Mouse (Mus musculus) gastrocnemius, adult 8-10 months (tissue): ENCODE measurements around the gene Myh10. TPM values are rescaled to one million over a fixed set of nuclear protein-coding genes. Genes with fewer than 3 reads are reported as not detected.
"Not testable (repeated sequence)": the region's sequence is repeated elsewhere in the genome, so short reads cannot be mapped to it uniquely, and the experiment has no call there.

Experiments used
- DNase-seq, 2 experiments: peaks; one replicate each; pipeline ENCODE4 v3.0.0; 2022; ENCODE audit warnings: low spot score in 2 of 2
- total RNA-seq, 4 experiments: library from RNA; stranded (reverse); gene quantifications; 2 replicates each; pipeline ENCODE4 v1.2.4; 2022

The Myh10 gene
- total RNA-seq, 4 experiments from 2014 or later, result 13.2 to 20.4 (median 15.8) TPM

DNA sequence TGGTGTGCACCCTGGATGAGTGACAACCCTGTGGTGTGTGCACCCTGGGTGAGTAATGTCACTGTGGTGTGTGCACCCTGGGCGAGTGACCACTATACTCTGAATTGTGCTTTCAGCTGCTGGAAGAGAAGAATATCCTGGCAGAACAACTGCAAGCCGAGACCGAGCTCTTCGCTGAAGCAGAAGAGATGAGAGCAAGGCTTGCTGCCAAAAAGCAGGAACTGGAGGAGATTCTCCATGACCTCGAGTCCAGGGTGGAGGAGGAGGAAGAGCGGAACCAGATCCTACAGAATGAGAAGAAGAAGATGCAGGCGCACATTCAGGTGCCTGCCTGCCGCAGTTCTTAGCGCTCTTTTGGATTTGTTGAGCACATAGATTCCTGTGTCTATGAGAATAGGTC lies 95.9 kb downstream of the Myh10 start:
- DNase-seq, result peak in 1 of 2 experiments; percentile 25

DNA sequence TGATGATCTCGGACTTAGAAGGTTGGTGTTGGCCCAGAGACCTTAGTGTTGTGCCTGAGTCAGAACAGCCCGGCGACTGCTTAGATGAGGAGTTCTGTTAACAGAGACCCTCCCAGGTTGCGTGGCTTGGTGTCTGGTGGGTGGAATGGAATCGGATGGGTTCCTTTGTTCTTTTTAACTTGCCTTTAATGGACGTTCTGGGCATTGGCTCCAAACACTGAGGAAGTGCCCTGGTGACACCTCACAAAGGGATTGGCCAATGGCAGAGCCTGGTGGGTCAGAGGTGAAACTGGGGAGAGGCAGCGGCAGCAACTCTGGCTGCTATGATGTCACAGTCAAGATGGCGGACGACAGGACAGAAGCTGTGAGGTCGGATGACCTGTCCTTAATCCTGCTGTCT lies 99.4 kb downstream of the Myh10 start:
- DNase-seq, result no peak

GRCm38 (mm10) chr11:68791794-68792193 lies 100.4 kb downstream of the Myh10 start:
- no peak for DNase-seq

DNA sequence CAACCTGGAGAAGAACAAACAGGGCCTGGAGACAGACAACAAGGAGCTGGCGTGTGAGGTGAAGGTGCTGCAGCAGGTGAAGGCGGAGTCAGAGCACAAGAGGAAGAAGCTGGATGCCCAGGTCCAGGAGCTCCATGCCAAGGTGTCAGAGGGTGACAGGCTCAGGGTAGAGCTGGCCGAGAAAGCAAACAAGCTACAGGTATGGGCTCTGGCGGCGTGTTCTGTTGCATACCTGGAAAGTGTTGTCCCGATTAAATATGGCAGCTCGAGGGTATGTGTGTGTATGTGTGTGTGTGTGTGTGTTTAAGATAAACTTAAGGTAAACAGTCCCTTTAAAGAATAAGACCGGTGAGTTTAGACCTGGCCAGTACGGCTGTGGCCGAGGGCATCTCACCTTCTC lies 106.9 kb downstream of the Myh10 start:
- DNase-seq, result no peak

DNA sequence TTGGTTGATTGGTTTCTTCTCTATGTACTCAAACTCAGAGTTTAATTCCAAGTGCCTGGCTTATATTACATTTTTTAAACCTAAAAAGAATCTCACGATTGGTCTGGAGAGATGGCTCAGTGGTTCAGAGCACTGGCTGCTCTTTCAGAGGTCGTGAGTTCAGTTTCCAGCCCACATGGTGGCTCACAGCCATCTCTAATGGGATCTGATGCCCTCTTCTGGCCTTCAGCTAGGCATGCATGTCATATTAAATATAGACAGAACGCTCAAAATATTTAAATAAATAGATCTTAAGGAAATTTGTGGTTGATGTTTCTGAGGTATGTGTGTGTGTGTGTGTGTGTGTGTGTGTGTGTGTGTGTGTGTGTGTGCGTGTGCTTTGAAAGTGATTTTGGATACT lies 113.8 kb downstream of the Myh10 start:
- DNase-seq, result no peak

- peak; percentile 38 to 39 for DNase-seq
Measured at GRCm38 (mm10) chr11:68807787-68808186, 116.4 kb downstream of the Myh10 start.

GRCm38 (mm10) chr11:68811881-68812577 lies 120.7 kb downstream of the Myh10 start:
- DNase-seq, result no peak

DNA sequence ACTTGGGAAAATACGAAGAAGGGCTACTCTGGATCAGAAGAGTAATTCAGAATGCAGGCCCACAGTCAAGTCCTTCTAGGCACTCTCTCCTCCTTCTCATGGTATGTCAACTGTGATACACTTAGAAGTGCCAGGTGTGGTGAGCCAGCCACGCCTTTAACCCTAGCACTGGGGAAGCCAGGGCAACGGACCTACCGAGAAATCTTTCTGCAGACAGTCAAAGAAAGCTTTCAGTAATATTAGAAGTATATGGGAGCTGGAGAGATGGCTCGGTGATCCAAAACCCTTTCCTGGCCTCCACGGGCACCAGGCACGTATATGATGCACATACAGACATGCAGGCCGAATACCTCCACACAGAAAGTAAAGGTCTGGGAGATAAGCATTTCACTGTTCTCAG lies 127.1 kb downstream of the Myh10 start:
- no peak for DNase-seq

DNA sequence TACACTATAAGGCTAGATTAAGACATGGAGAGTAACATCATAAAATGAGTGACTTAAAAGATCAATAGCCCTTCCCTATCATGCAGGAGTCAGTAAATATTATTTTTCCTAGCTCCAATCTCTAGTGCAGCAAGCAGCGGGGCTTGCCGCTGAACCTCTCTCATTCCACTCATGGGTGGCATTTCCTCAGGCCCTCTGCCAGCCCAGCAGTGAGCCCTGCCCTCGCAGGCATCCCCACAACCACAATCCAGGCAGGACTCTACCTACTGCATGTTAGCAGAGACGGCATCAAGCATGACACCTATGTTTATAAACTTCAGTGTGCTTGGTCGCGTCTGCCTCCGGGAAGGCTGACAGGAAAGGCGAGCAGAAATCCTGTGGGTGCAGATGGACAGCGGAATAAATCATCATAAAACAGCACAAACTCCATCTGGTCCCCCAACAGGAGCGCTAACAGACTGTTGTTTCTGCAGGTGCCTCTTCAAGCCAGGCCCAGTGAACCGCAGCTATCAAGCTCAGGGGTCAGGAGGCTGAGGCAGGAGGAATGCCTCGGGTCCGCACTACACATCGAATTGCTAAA lies 128.0 kb downstream of the Myh10 start:
- DNase-seq, result no peak

DNA sequence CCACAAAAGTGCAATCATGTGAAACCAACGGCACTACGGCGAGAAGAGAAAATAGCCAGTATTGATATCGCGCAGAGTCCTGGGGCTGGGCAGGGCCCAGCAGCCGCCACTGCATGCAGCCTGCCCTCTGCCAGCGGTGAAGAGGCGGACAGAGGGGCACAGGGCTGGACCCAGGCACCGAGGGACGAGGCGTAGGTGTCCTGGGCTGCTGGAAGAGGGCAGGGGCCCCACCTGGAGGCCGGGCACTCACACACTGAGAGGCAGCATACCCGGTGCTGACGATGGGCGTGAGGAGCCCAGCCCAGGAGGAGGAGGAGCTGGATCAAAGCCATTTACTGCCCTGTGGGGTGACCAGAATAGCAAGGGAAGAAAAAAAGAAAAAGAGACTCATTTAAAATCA lies 131.0 kb downstream of the Myh10 start:
- DNase-seq, result no peak

DNA sequence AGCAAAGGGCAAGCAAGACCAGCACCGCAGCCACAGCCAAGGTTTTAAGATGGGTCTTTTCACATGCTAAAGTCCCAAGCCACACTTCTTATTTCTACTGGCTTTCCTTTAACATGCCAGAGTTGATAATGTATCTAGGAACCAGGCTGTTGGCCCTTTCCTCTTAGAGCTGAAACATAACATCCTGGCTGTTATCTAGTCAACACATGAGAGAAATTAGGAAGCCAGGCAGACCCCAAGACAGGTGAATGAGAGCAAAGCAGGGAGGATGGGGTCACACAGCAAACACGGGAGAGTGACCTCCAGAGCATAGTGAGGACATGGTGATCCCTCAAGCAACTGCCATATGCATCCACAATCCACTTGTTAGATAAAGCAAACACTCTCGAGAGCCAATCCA lies 135.4 kb downstream of the Myh10 start:
- DNase-seq, result no peak

- not testable (repeated sequence) for DNase-seq
Measured at GRCm38 (mm10) chr11:68831580-68831979, 140.2 kb downstream of the Myh10 start.

GRCm38 (mm10) chr11:68832793-68833192 lies 141.4 kb downstream of the Myh10 start:
- DNase-seq, result no peak

GRCm38 (mm10) chr11:68833593-68833992 lies 142.2 kb downstream of the Myh10 start:
- no peak for DNase-seq

DNA sequence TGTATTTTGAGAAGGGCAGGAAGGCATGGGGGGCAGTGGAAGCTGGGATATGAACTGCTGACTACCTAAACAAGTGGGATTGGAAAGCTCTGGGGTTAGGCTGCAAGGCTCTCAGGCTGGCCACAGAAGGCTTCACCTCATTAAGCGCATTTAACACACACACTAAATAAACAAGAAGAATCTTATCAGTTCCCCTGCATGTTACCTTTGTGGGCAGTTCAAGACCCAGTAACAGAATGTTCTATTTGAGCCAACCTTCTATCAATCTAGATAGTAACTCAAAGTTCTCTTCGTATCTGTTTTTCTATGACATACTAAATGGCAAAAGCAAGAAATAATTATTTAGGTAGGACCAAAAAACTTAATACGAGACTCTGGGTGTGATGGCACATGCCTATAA lies 143.7 kb downstream of the Myh10 start:
- DNase-seq, result no peak

GRCm38 (mm10) chr11:68839606-68840005 lies 148.2 kb downstream of the Myh10 start:
- no peak for DNase-seq

GRCm38 (mm10) chr11:68850862-68851261 lies 159.5 kb downstream of the Myh10 start:
- no peak for DNase-seq

- no peak for DNase-seq
Measured at GRCm38 (mm10) chr11:68851644-68852485, 160.5 kb downstream of the Myh10 start.

DNA sequence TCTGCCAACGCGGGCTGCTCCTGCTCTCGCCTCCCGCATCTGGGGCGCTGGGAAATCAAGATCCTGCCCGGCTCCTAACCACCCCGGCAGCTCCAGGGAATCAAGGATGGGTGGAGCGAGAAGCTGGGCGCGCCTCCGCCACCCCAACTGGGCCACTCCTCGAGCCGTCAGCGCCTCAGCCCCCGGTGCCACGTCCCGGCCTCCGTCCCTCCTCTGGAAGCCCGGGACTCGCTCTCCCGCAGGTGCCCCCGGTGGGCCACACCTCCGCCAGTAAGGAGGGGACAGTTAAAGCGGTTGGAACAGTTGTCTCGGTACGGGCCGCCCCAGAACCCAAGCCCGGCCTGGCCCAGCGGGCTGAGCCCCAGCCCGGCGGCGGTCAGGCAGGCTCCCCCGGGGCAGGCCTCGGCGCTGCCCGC lies 161.1 kb downstream of the Myh10 start:
- peak; percentile 67 to 77 for DNase-seq

- DNase-seq, result peak; percentile 99
Measured at GRCm38 (mm10) chr11:68852932-68853409, 161.6 kb downstream of the Myh10 start.

DNA sequence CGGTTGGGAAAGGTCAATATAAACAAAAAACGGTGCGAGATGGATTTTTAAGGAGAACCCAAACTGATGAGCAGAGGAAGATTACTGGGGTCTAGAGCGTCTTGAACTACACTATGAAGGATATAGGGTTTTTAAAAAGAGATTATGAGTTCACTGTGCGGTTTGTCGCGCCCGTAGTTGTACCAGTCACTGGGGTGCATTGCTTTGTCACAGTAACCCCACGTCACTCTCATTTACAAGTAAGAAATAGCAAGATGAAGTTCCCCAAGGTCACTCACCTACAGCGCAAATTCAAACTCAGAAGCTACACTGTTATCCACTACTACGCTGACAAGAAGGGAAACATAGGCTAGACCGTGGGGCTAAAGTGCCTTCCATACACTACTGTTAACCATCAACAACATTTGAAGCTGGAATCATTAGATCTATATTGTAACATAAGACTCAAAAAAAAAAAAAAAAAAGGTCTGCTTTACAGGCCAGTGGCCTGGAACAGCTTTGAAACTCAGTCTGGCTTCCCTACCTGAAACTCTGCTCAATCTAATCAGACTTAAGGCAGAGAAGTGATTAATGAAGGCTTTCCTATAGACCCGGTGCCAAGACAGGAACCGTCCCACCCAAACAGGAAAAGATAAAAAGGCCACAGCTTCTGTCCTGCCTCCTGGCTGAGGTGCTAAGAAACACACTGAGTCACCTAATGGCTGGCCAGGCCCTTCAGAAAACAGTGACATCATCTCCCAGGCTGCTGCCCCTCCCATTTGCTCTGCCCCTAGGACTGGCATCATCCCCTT lies 162.4 kb downstream of the Myh10 start:
- peak in 1 of 2 experiments; percentile 17 for DNase-seq
